Mouse (Mus musculus): ENCODE data around the gene Ubtd1.
A peak's percentile ranks its signal among the peaks of the same experiment; 100 is the strongest.

Ubtd1 gene

DNA sequence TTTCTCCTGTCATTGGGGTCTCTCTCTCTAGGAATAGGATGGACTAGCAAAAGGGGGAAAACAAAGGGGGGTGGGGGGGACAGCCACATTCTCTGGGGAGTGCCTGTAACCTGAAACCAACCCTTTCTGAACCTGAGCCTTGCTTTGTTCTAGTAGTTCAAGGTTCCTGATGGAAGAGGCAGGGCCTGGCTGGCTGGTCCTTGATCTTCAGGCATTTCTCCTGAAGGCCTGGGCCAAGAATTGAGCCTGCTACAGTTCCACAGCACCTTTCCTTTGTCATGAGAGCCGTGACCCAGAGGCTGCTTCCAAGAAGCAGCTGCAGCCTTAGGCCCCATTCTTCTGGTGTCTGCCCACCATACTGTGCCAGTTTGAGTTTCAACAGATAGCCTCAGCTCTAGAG, 13.9 kb downstream of the Ubtd1 start:
- no peak for DNase-seq

DNA sequence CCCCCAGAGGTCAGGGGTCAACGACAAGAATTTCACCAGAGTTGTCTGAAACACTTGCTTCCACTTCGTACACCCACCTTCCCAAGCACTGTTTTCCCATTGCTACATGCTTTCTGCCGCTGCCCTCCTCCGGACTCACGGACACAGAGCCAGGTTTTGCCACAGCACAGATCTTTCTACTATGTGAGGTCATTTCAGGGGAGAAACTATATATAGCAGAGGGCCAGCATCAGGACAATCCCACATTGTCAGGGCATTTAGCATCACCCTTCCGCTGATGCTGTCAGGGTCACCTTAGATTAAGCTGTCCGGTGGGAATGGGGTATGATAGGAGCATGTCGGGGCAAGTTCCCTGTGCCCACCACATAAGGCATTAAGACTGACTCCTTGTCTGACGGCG, 15.5 kb downstream of the Ubtd1 start:
- DNase-seq, result no peak

DNA sequence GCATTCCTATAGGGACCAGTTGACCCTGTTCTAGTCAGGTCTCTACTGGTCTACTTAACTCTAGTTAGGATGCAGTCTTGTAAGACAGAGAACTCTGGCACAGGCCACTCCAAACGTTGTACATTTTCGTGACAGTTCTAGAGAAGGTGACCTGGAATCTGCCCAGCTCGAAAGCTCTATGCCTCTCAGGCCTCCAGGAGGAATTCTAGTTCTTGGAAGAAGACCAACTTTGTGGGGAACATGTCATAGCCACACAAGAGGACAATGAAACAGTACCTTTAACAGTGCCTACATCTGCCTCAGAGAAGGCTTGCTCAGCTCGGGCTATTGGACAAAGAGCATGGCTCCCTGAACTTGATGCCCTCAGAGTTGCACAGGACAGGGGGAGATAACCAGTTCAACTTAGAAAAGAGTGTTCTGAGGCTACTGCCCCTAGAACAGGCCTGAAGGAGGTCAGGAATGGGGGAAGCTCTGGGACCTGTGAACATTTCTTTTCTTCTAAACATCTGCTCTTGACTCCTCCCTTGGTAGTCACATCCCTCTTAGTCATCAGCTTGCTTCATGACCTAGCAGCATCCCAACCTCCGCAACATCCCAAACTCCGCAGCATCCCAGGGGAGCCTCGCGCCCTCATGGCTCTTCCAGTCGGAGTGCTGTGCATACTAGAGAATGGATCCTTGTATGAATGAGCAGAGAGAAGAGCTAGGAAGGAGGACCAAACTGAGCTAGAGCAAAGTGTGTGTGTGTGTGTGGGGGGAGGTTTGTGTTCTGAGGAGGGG, 17.4 kb downstream of the Ubtd1 start:
- no peak for DNase-seq

DNA sequence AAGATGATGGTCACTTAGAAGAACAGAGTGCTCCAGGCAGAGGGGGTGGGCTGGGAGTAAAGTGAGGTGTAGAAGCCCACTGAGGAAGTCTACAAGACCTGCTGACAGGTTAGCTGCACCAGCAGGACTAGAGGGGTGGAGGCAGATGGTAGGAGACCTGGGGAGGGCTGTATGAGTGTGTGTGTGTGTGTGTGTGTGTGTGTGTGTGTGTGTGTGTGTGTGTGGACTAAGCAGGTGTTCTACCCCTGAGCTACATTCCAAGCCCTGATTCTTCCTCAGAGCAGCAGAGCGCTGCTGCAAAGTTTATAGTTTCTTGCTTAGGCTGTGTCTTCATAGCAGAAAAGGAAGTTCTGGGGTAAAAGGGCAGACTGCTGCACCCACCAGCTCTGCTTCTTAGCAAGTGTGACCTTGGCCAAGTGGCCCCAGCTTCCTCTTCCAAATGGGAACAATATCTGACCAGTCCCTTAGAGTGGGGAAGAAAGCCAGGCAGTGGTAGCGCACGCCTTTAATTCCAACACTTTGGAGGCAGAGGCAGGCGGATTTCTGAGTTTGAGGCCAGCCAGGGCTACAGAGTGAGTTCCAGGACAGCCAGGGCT, 18.2 kb downstream of the Ubtd1 start:
- DNase-seq, result no peak

DNA sequence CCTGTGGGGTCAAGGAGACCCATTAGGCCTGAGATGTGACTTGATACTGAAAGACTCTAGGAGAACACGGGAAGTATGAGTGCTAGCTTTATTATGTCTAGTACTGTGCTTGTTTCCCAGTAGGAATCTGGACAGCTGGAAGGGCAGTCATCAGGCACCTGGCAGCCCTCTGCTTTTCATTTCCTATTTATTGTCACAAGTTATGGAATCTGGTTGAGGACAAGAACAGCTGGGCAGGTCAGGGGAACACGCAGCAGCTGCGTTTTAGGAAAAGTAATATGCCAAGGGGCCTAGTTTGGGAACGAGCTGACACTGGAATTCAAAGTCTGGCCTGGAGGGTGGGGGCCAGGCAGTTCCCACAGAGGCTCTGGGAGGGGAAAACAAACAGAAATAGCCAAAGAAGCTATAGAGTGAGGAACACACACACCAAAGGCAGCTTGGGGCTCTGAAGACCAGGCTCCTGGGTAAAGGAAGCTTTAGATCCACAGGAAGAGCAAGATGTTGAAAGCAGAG, 18.9 kb downstream of the Ubtd1 start:
- no peak for DNase-seq

DNA sequence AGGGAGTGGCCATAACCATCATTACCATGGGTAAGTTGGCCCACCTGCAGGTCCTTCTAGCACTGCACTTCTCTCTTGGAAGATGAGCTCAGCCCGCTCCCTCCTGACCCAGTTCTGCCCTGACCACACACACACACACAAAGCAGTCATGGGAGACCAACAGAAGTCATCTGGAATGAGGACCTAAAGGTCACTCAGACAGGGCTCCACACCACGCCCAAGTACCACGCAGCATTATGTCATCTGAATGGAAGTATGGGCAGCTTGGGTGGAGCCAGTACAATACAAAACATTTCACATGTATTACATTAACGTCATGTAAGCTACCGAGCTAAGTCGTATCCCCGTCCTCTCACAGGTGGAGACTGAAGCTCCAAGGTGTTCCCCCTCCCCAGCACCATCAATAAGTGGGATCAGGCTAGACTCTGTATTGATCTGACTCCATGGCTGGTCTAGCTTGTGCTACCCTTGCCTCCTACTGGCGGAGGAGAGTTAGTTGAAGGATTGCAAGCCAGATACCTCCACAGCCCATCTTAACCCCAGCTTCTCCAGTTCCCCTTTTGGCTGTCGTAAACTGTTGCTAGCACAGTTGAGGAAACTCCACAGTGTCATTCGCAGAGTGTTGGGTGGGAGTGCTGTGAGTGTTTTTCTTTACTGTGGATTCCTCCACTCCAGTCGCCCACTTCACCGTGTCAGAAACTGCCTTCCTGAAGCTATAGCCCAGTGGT, 19.9 kb downstream of the Ubtd1 start:
- DNase-seq, result no peak

DNA sequence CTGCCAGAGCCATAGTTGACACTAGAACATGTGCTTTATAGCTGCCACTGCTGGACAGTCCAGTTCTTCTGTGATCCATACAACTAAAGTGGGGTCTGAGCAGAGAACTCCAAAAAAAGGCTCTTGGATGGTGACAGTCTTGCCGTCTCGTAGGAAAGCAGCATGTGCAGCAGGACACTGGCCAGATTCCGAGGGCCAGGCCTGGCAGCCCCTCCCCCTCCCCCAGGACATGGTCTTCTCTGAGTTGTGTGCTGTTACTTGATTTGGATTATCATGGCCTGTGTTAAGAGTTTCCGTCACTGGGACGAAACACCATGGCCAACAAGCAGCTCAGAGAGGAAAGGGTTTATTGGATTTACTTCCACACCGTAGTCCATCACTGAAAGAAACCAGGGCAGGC, 22.7 kb downstream of the Ubtd1 start:
- no peak for DNase-seq

DNA sequence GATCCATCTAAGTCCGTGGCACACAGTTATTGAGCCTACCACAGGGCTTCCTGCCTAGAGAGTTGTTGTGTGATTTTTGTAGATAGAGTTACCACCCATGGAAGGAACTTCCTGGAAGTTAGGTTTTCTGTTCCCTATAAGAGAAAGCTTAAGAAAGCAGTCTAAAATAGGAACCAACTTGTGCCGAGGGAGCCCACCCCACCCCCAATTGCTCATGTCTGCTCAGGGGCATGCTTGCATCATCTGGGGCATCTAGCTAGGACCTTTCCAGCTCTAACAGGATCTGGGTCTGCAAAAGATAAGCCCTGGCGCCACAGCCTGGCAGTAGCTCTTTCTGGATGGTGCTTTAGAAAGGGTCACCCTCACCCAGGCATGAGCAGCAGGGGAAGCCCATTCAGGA, 24.1 kb downstream of the Ubtd1 start:
- DNase-seq, result no peak

DNA sequence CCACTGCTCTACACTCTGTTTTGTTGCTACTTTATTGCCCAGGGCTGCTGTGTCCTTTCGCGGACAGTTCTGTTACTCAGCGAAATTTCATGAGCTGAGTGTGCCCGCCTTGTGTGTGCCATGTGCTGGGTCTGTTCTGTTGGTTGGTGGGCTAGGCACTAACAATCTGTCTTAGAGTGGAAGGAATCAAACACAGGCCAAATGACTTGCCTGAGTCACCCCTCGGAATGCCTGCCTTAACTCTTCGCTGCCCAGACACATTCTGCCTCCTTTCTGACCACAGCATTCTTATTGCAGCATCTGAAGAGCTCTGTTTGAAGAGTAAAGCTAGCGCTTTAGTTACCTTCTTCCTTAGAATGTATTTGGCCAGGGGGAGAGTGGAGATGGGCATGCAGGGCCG, 25.0 kb downstream of the Ubtd1 start:
- no peak for DNase-seq

DNA sequence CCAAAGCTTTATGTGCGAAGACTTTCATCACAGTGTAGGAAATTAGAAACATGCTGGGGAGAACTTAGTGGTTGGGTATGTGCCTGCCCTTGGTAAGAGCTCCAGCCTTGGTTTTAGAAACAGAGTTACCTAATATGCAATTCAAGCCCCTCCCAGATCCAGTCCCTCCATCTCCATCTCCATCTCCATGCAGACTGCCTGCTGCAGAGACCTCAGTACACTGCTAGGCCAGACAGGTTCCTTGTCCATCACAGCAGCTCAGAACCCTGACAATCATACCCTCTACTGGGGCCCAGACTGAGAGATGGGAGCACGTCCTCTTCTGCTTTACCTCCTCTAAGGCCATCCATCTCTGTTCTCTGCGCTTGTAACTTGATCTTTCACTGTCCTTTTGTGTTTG, 27.0 kb downstream of the Ubtd1 start:
- DNase-seq, result no peak

DNA sequence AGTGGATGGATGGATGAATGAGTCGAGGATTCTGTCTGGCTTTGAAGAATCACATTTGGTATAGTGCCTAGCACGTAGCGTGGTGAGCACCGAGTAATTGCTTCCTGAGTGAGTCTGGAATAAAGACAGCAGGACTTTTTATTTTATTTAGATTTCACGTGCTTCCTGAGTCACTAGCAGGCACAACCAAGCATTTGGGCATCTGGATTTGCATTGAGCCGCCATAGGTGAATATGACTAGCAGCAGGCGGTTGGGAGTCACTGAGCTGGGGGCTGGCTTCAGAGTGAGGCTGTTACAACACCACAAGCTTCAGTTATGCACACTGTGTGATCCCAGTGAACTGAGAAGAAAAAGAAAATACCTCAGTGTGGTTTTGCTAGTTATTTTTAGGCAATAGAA, 27.5 kb downstream of the Ubtd1 start:
- no peak for DNase-seq

DNA sequence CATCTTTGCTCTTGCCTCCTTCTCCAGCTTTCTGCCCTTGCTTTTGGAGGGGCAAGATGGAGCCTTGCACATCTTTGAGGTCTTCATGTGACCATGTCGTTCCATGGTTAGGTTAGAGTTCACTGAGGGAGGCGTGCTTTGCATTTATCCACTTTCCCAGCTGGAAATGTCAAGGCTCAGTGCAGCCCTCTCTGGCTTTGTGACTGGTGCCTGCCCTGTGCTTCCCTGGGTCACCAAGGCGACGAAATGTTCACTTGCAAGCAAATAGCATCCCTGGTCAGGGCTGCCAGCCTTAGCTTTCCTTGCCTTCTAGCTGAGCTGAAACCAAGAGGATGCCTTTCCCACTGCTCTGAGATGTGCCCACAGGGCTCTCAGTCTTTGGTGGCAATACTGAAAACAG, 28.9 kb downstream of the Ubtd1 start:
- DNase-seq, result no peak

DNA sequence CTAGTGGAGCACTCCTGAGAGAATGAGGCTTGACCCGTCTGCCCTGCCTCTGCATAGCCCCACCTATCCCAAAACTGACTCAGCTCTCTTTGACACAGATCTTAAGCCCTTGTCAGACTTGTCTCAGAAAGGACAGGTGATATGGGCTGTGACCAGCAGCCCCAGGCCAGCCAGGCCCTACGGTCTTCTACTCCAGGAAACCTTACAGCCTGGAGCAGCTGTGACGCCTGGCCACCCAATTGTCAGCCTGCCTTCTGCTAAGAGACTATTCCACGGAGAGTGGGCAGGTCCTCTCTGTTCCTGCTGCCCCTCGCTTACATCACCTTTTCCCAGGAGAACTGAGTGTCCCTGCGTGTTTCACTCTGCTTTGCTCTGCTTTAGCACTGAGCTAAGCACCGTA, 29.6 kb downstream of the Ubtd1 start:
- DNase-seq, result no peak

DNA sequence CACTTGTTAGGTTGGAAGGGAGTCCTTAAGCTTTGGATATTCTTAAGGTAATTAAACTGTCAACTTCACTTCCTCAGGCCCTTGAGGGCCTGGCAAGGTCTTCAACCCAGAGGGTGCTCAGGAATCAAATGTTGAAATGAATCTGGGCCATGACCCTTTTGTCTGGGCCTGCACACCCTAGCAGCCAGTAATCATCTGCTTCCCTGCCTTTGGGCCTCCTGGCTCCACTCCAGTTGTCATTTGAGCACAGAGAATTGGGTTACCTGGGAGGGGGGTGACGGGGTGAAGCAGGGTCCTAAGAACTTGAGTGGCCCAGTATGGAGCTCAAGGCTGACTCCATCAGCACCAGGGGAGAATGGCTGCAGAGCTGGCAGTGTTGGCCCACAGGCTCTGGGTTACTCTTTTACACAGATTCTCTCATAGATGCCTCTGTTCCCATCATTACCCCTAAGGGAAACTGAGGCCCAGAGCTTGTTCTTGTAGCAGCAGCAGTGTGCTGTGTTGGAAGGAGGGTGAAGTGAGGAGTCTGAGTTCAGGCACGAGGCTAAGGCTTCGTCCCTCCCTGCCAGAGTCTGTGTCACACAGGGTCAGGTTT, 32.8 kb downstream of the Ubtd1 start:
- no peak for DNase-seq

DNA sequence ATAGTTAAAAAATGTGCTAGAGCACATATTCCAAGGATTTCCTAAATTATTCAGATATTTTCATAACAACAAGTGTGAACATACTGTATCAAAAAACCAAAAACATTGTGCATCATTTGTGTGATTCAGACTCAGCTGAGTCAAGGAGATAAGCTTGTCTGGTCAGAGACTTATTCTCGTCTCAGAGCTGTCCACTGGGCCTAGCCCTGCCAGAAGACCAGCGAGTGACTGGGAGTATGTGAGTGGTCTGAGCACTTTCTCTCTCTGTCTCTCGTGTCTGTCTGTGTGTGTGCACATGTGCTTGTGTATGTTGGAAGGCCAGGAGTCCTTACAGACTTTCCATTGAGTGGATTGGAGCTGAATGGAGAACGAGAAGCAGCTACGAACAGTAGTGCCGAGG, 33.4 kb downstream of the Ubtd1 start:
- DNase-seq, result no peak

DNA sequence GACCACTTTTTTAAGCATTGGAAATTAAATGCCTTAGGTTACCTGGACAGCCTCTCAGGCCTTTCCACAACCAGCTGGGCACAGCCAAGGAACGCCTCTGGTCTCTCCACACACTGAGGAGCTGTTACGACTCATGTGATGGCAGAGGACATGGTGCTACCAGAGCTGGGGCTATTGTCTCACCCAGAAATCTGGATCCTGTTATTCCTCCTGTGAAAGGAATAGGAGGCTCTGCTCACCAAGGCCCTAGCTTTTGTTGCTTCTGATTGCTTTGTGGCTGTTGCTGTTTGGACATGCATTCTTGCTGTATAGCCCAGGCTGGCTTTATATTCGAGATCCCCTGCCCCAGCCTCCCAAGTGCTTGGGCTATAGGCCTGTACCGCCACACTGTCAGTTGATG, 34.7 kb downstream of the Ubtd1 start:
- no peak for DNase-seq

DNA sequence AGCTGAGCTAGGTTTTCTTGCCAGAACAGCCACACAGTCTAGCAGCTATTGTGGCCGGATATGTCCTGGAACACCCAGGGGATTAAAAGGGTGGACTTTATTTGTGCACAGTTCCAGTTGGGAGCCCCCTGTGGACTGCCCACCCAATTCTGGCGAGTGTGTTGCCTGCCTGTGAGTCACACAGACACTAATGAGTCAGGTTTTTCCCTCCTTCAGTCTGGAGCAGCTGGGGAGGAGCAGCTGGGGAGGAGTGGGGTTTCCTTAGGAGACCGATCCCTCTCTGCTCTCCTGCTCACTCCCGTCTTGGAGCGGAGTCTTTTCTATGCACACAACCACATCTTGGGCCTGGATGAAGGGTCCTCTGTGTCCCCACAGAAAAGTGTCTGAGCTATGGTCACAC, 35.3 kb downstream of the Ubtd1 start:
- DNase-seq, result no peak

DNA sequence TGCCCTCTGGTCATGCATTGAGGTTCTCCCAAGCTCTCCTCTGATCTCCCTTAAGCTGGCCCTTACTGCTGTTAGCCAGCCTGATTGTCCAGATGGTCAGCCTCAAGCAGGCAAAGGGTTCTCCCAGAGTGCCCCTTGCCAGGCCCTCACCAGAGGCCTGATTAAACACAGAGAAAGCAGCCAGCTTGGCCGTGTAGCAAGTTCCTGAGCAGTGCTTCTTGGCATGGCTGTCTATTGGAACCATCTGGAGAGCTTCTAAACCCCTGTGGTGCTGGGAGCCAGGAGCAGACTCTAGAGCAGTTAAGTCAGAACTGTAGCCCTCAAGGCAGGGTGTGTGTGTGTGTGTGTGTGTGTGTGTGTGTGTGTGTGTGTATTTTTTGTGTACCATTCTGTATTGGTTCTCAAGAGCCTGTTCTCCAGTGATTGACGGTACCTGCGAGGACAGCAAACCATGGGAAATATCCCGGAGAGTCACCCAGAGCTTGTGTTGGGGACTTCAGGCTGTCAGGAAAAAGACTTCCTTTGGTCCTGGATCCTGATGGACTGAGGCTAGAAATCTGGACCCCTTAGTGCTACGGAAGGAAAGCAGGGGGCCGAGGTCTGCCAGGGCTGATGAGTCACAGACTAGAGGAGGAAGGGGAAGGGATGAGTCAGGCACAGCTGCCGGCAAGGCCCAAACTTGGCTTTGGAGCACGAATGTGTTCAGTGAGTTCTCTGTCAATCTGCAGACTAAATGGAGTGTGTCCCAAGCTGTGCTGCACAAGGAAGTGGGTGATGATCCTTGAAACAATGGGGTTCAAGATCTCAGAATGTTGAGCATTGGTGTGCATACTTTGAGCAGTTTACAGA, 36.1 kb downstream of the Ubtd1 start:
- DNase-seq, result peak; percentile 90

DNA sequence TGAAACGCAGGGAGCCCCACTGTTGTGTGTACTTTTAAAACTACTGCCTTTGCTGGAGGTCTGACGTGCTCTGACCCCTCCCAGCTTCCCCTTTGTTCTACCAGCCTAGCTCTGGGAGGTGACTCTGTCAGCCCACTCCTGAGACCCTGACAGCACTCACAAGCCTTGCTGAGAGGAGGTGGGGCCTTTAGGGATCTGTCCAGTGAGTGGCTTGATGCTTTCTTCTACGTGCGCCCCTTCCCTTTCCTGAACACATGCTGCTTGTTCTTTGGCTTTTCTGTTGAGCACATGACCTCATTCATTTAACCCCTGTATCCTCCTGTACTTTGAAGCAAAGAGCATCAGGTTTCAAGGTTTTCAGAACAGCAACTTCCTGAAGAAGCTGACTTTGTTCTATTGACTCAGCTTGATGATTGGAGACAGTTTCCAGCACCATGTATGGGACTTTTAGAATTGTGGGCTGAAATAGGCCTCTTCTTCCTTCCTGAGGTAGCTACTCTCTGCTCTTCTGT, 37.5 kb downstream of the Ubtd1 start:
- DNase-seq, result no peak

DNA sequence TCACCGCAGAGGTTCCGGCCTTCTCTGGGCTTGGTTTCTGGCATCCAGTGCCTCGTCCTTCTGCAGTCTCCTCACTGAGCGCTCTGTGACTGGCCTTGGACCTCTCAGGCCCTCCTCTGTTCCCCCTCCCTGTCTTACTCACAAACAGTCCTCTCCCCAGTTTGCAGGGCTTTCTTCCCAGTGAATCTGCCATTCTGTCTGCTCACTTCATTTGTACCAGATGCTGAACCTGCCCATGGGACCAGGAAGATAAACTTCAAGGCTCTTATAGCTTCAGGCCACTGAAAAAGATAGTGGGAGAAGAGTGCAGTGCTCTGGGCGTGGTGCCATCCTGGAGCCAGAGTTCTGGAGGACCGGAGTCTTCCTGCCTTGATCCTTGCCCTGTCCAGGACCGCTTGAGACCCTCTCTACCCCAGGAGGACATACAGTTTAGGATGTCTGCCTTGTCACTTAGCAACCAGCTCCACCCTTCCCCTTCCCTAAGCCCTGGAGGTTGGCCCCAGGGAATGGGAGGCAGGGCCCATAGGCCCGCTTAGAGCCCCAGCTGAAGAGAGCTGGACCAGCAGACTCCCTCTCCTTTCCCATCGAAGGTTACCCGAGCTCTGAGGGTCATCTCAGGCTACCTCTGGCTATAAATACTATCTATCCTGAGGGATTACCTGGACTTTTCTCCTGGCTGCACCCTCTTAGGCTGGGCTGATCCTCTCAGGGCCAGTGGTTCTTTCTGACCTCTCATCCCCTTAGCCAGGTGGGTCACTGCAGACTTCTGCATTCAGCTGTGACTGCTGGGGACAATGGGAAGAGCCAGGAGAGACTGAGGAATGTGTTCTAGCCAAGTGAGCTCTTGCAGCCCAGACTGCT, 40.3 kb downstream of the Ubtd1 start:
- DNase-seq, result no peak

DNA sequence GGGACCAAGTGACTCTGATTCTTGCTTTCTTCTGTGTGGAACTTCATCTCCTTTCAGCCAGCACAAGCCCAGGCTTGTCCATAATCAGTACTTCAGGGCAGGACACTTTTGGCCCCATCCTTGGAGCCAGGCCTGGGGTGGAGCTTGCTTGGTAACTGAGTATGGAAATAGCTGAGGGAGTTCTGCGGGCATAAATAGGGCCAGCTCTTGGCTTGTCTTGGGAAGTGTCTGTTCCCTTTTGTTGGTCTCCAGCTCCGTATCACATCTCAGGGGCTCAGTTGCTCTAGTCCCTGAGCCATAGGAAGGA, 40.9 kb downstream of the Ubtd1 start:
- no peak for DNase-seq

DNA sequence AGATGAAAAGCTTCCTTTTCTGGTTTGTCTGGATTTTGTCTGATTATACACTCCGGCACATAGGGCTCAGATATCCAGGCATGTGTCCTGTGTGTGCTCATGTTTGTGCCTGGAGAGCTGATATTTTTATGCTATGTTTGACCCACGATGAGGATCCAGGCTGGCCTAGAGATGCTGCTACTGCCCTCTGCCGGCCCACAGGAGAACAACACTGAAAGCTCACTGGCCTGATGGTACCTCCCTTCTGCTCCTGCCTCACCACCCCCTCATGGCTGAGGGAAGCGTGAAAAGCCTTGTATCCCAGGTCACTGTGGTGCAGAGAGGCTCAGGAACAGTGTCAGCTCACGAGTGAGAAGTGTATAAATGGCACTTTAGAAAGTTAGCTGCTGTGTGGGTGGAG, 44.6 kb downstream of the Ubtd1 start:
- DNase-seq, result peak; percentile 87
